Mouse (Mus musculus) B cell, adult 67 days (primary cell): ENCODE measurements around the gene Aif1l. TPM values are rescaled to one million over a fixed set of nuclear protein-coding genes. Genes with fewer than 3 reads are reported as not detected.

Experiments used
- total RNA-seq, 2 experiments: library from RNA; stranded (reverse); gene quantifications; 4 replicates each; pipeline ENCODE4 v1.2.4; 2023

The Aif1l gene
- not detected for total RNA-seq

DNA sequence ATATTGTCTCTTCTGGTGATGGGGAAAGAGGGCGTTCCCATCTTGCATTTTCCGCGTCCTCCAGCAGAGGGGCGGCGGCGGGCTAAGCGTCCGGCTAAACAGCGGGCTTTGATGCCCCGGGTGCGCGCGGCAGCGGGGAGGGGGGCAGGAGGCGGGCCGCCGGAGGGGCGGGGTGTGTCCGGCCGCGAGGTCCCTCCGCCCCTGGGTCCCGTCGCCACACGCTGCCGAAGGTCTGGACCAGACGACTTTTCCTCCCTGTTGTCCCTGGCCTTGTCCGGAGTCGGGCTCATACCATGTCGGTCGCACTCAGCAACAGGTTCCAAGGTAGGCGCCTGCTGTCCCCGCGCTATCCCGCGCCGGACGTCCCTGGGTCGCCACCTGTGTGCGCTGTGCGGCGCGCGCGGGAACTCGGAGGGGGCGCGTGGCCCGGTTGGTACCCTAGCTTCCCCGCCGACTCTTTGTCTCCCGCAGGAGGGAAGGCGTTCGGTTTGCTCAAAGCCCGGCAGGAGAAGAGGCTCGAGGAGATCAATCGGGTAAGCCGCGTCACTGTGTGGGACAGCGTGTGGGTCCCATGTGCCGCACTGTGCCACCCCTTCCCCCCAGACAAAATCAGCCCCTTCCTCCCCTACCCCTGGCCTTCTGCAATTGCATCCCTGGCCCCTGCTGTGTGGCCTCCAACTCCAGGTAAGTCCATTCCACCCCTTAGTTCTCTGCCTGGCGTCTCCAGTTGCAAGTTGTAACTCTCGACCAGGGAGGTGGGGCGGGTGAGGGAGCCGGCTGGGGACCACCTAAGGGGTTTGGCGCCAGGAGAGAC lies at the start of gene Aif1l:
TSS of gene Aif1l (plus strand) at position 82 of the 814 bp plus-strand sequence.

DNA sequence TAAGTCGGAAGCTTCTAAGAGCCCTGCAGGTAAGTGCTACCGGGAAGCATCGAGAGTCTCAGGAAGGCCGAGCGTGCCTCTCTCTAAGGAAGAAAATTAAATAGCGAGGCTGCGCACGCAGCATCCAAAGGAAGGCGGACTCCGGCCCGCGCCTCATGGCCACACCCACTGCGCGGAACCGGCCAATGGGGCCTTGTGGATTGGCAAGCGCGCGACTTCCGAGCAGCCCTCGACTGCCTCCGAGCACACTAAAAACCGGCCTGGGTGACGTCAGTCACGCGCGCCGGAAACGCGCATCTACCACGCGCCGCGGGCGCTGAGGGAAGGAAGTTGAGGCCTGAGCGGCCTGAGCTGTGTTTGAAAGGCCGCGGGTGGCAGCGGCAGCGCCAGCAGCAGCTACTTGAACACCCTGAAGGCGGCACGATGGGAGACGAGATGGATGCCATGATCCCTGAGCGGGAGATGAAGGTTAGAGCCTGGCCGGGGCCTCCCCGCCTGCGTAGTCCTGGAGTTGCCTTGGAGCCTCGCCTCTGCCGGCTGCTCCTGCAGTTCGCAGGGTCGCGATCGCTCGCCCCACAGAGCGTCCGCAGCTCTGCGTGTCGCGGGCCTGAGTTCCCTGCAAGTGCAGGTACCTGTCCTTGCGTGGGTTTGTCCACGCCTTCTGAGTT lies 24.3 kb downstream of the Aif1l start, which contains the start of gene Nup214:
TSS of gene Nup214 (plus strand) at position 296 of the 668 bp plus-strand sequence.

Other genes with a start within 250 kb of the Aif1l start
- 1 to 10 TPM in 1 of 2 experiments, under 1 TPM in 1; 0.92 to 2.6 TPM for gene Qrfp, start 139.6 kb upstream of the Aif1l start, total RNA-seq
- gene Fibcd1, start 104.1 kb upstream of the Aif1l start, total RNA-seq = not detected
- not detected for gene Lamc3, start 62.8 kb upstream of the Aif1l start, total RNA-seq
- gene Nup214, start 24.3 kb downstream of the Aif1l start, total RNA-seq = 100 to 1,000 TPM; 155 to 158 TPM
- 10 to 100 TPM; 21.2 to 21.3 TPM for gene Fam78a, start 134.7 kb downstream of the Aif1l start, total RNA-seq
- under 1 TPM in 1 of 2 experiments, not detected in 1; 0.64 TPM for gene Plpp7, start 145.4 kb downstream of the Aif1l start, total RNA-seq
- gene Prrc2b, start 200.9 kb downstream of the Aif1l start, total RNA-seq = 100 to 1,000 TPM; 101 to 102 TPM